Mouse (Mus musculus) liver, adult 2 months (tissue): ENCODE data around the gene Stt3b. TPM values are rescaled to one million over a fixed set of nuclear protein-coding genes. Genes with fewer than 3 reads are reported as not detected.
A peak's percentile ranks its signal among the peaks of the same experiment; 100 is the strongest.

Experiments
- DNase-seq: peaks from one replicate; pipeline ENCODE4 v3.0.0-alpha.2; 2011; ENCODE audit warnings: low read depth, low spot score; ENCODE audit errors: extremely low read depth
- H3K27ac ChIP-seq: fragments of 200-500 bp; replicated peaks from 2 replicates; pipeline ENCODE4 v1.5.1; 2012; ENCODE audit warnings: low read depth, mild to moderate bottlenecking, control low read depth, inconsistent platforms, low read length; ENCODE audit not compliant: insufficient read depth
- H3K27me3 ChIP-seq: fragments of 200-500 bp; 2 replicates; pipeline ENCODE4 v1.6.1; 2012; ENCODE audit warnings: mild to moderate bottlenecking, moderate library complexity, low read length, inconsistent platforms; ENCODE audit not compliant: control insufficient read depth, insufficient read depth
- H3K36me3 ChIP-seq: fragments of 200-500 bp; 2 replicates; pipeline ENCODE4 v1.6.1; 2012; ENCODE audit warnings: low read length, inconsistent platforms; ENCODE audit not compliant: control insufficient read depth, insufficient read depth
- H3K4me1 ChIP-seq: fragments of 200-500 bp; 2 replicates; pipeline ENCODE4 v1.6.1; 2011; ENCODE audit warnings: low read length; ENCODE audit not compliant: control insufficient read depth, insufficient read depth
- H3K4me3 ChIP-seq: fragments of 200-500 bp; 2 replicates; pipeline ENCODE4 v1.5.1; 2011; ENCODE audit warnings: low read depth, mild to moderate bottlenecking, control low read depth, low read length, moderate library complexity; ENCODE audit not compliant: insufficient read depth
- H3K79me2 ChIP-seq: fragments of 200-500 bp; 2 replicates; pipeline ENCODE4 v1.6.1; 2012; ENCODE audit warnings: inconsistent platforms, mild to moderate bottlenecking, low read length, moderate library complexity; ENCODE audit not compliant: control insufficient read depth, insufficient read depth
- H3K9ac ChIP-seq: fragments of 200-500 bp; 2 replicates; pipeline ENCODE4 v1.6.1; 2012; ENCODE audit warnings: low read depth, mild to moderate bottlenecking, control low read depth, inconsistent platforms, low read length
- CTCF ChIP-seq: fragments of 200-500 bp; IDR thresholded peaks from 2 replicates; pipeline ENCODE4 v1.5.1; 2011; ENCODE audit warnings: low read depth, low read length, control low read depth
- POLR2A ChIP-seq: fragments of 200-500 bp; IDR thresholded peaks from 2 replicates; pipeline ENCODE4 v1.6.1; 2011; ENCODE audit warnings: low read length, control low read depth; ENCODE audit not compliant: insufficient read depth; ENCODE audit errors: extremely low read depth
- WGBS: fragments of 180-500 bp; shearing (Covaris S2); methylation state at CpG from one replicate; pipeline ENCODE4 v1.1.7; 2018; 5-methylcytosine and 5-hydroxymethylcytosine counted together
- polyA plus RNA-seq: library from polyadenylated mRNA; depleted of rRNA; stranded (reverse); fragments of >200 nt; gene quantifications from 2 replicates; pipeline ENCODE4 v1.2.3, GENCODE M21; 2012
- total RNA-seq: library from RNA; depleted of rRNA; stranded (reverse); fragments of >200 nt; gene quantifications from 2 replicates; pipeline ENCODE4 v1.2.3, GENCODE M21; 2014

The Stt3b gene
- total and polyA plus RNA-seq, 2 experiments = 28.2 to 60.5 TPM

DNA sequence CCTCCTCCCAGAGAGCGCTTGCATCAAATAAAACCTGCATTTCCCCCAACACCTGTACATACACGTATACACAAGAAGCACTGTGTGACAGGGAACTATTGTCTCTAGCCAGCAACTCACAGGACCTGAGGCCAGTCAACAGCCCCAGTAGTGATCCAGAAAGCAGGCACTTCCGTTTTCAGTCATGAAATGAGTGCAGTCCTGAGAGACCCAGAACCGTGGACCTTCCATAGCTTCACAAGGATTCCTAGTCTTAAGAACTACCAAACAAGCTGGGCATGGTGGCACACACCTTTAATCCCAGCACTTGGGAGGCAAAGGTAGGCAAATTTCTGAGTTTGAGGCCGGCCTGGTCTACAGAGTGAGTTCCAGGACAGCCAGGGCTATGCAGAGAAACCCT lies 3.6 kb upstream of the Stt3b start:
- Histone ChIP-seq H3K79me2 (peaks cover 7% of the 10 kb centered on the region; the same call in 1 of the 2 replicates), H3K27me3 (no peaks in the 10 kb centered on the region), H3K4me3 (no peak overlapping the region), H3K4me1 (no peaks in the 10 kb centered on the region), H3K27ac (no peak overlapping the region), H3K9ac (no peak overlapping the region), H3K36me3 (no peaks in the 10 kb centered on the region)
- TF ChIP-seq CTCF = no peak
- no peak for TF ChIP-seq POLR2A
- no peak for DNase-seq
- 94% methylated on average over 5 of the region's 5 CpGs for WGBS

DNA sequence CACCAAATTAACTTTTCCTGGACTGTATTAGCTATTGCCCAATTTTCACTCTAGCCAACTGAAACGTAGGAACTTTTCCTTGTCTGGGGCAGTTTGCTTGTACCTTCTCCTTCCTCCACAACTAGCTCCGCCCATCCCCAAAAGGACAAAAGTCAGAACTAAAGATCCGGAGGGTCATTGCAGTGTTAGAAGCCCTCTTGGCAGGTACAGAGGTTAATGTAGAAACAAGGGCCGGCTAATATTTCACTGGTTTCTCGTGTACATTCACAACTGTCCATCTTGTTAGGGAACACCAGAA lies 951 bp upstream of the Stt3b start:
- TF ChIP-seq CTCF = no peak
- TF ChIP-seq POLR2A = no peak
- Histone ChIP-seq H3K4me1 (peaks cover 8% of the 10 kb centered on the region), H3K36me3 (no peaks in the 10 kb centered on the region), H3K79me2 (peaks cover 12% of the 10 kb centered on the region; the same call in 1 of the 2 replicates), H3K9ac (no peak overlapping the region; the same call in 1 of the 2 replicates), H3K27ac (peak overlapping the region; percentile 83), H3K27me3 (no peaks in the 10 kb centered on the region), H3K4me3 (peak overlapping the region; percentile 69; the same call in 1 of the 2 replicates)
- 2% methylated on average over 5 of the region's 5 CpGs for WGBS
- peak; percentile 94 for DNase-seq

DNA sequence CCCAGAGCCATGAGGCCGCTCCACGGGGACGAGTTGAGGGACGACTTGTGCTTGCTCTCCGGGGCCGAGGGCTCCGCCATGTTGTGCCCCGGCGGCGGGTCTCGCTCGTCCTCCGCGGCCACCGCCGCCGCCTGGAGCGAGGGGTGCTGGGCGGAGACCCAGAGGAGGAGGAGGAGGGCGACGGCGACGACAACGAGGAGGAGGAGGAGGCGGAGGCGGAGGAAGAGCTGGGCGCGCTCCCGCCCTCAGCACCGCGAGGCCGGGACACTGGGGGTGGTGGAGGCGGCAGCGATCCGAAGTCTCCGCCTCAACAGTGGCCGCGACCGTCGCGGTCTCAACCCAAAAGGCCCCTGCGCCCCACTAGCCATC lies 260 bp downstream of the Stt3b start:
- TF ChIP-seq POLR2A = peak; percentile 53; the same call in 1 of the 2 replicates
- TF ChIP-seq CTCF = no peak
- Histone ChIP-seq H3K4me3 (peak overlapping the region; percentile 96), H3K4me1 (peaks cover 10% of the 10 kb centered on the region), H3K79me2 (peaks cover 14% of the 10 kb centered on the region; the same call in 1 of the 2 replicates), H3K9ac (peak overlapping the region; percentile 96), H3K27me3 (no peaks in the 10 kb centered on the region), H3K27ac (peak overlapping the region; percentile 96), H3K36me3 (no peaks in the 10 kb centered on the region)
- peak; percentile 65 for DNase-seq
- WGBS = 0% methylated on average over 39 of the region's 42 CpGs

- peaks cover 13% of the 10 kb centered on the region for H3K4me1 ChIP-seq
- no peaks in the 10 kb centered on the region for H3K36me3 ChIP-seq
- DNase-seq = no peak
- no peaks in the 10 kb centered on the region for H3K27me3 ChIP-seq
- H3K27ac ChIP-seq = peak overlapping the region; percentile 96
- H3K9ac ChIP-seq = peak overlapping the region; percentile 96
- under 1% methylated on average over 64 of the region's 65 CpGs for WGBS
- H3K4me3 ChIP-seq = peak overlapping the region; percentile 96
- no peak for TF ChIP-seq POLR2A
- no peak for TF ChIP-seq CTCF
- H3K79me2 ChIP-seq = peaks cover 14% of the 10 kb centered on the region; the same call in 1 of the 2 replicates
Measured at GRCm38 (mm10) chr9:115309381-115309971, 745 bp downstream of the Stt3b start.

GRCm38 (mm10) chr9:115308941-115309380 lies 1.3 kb downstream of the Stt3b start:
- no peaks in the 10 kb centered on the region for H3K27me3 ChIP-seq
- peaks cover 14% of the 10 kb centered on the region; the same call in 1 of the 2 replicates for H3K79me2 ChIP-seq
- TF ChIP-seq POLR2A (no peak), CTCF (no peak)
- H3K27ac ChIP-seq = peak overlapping the region; percentile 96
- WGBS = under 1% methylated on average over 18 of the region's 18 CpGs
- peak overlapping the region; percentile 96 for H3K4me3 ChIP-seq
- H3K4me1 ChIP-seq = peaks cover 17% of the 10 kb centered on the region
- H3K36me3 ChIP-seq = no peaks in the 10 kb centered on the region
- peak overlapping the region; percentile 96 for H3K9ac ChIP-seq
- DNase-seq = peak; percentile 88

DNA sequence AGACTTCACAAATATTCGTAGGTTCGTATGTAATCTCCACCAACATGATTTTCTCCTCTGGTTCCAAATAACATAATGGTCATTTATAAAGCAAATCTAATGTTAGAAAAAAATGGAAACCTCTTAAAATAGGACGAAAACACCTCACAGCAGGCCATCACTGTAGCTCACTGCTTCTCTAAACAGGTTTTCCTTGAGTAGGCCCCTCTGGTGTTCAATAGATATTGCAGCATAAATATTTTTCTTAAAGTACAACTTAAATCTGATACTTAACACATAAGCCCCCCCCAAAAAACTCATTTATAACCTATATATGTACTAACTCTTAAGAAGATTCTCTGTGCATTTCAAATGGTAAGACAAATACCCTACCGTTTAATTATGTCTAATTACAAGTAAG lies 1.8 kb downstream of the Stt3b start:
- no peaks in the 10 kb centered on the region for H3K27me3 ChIP-seq
- H3K9ac ChIP-seq = no peak overlapping the region
- no peaks in the 10 kb centered on the region for H3K36me3 ChIP-seq
- no peak for TF ChIP-seq CTCF
- TF ChIP-seq POLR2A = no peak
- H3K79me2 ChIP-seq = peaks cover 14% of the 10 kb centered on the region; the same call in 1 of the 2 replicates
- WGBS = 14% methylated on average over 4 of the region's 4 CpGs
- peaks cover 18% of the 10 kb centered on the region for H3K4me1 ChIP-seq
- no peak overlapping the region for H3K4me3 ChIP-seq
- H3K27ac ChIP-seq = no peak overlapping the region
- DNase-seq = no peak
